In the genomic region with DNA sequence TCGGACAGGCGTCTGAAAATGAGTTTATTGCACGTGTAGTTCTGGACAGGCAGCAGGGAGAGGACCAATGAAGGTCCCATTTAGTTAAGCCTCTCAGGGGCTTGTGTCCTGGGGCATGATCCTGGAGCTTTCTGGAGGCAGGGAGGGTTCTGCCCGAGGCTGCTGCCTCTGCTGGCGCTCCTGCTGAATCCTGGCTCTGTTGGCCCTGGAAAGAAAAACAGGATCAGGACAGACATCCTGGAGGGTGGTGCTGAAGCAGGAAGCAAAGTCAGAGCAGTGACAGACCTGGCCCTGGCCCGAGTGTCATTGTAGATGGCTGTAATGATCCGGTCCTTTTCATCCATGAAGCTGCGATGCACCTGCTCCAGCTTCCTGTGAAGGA, we compare ENCODE assay signal across 8 mouse cellular contexts. TPM values are rescaled to one million over a fixed set of nuclear protein-coding genes. Genes with fewer than 3 reads are reported as not detected.
DNase-seq lines count a peak whose midpoint lies in the region; ATAC-seq and TF ChIP-seq lines count a peak whose summit lies in the region.

No protein-coding gene starts in this region.

- peak overlapping the region; percentile 74 for H3K4me2 ChIP-seq in heart, embryonic 12.5 days
- peak overlapping the region; percentile 96 for H3K4me2 ChIP-seq in forebrain, embryonic 12.5 days
- H3K4me2 ChIP-seq in liver, embryonic 14.5 days (ENCODE audit: low read depth): peak overlapping the region; percentile 76

- H3K27ac ChIP-seq in heart, embryonic 12.5 days (ENCODE audit: poor library complexity, severe bottlenecking): peak overlapping the region; percentile 99
- peak overlapping the region; percentile 85 for H3K27ac ChIP-seq in forebrain, embryonic 12.5 days
- H3K27ac ChIP-seq in liver, embryonic 14.5 days: no peak overlapping the region

- no peak for DNase-seq in heart, adult 11 months
- DNase-seq in liver, embryonic 14.5 days (ENCODE audit: low read depth in 3 of 3, low spot score in 3 of 3): no peak
- no peak for DNase-seq in natural killer cell, adult 2 months (ENCODE audit: low spot score in 2 of 2)
- no peak for DNase-seq in cerebellum, postnatal 14 days

- H3K4me1 ChIP-seq in heart, embryonic 12.5 days (replicated peaks): peaks cover 33% of the 10 kb centered on the region
- H3K4me1 ChIP-seq in E14TG2a.4 (replicated peaks; ENCODE audit: low read depth, low read length): peaks cover 82% of the 10 kb centered on the region
- peaks cover 38% of the 10 kb centered on the region for H3K4me1 ChIP-seq in forebrain, embryonic 12.5 days
- peaks cover 19 to 21% of the 10 kb centered on the region in 2 experiments for H3K4me1 ChIP-seq in liver, embryonic 14.5 days (replicated peaks; ENCODE audit: control insufficient read depth in 2 of 2, insufficient read depth in 2 of 2, low read length in 1 of 2)

- no peak; the same call in 1 of the 2 replicates for ATAC-seq in heart, embryonic 12.5 days (ENCODE audit: insufficient number of reproducible peaks, low FRiP score)
- ATAC-seq in forebrain, embryonic 12.5 days (ENCODE audit: low FRiP score): no peak
- no peak for ATAC-seq in liver, embryonic 14.5 days (ENCODE audit: insufficient read depth)
- ATAC-seq in inflammation-experienced regulatory T-cells, adult 6 months: no peak

- H3K27me3 ChIP-seq in heart, embryonic 12.5 days (replicated peaks): no peaks in the 10 kb centered on the region
- no peaks in the 10 kb centered on the region for H3K27me3 ChIP-seq in E14TG2a.4 (ENCODE audit: insufficient read depth, low read length)
- no peaks in the 10 kb centered on the region for H3K27me3 ChIP-seq in forebrain, embryonic 12.5 days
- H3K27me3 ChIP-seq in liver, embryonic 14.5 days (ENCODE audit: control insufficient read depth, insufficient read depth, low read length): no peaks in the 10 kb centered on the region

- peak overlapping the region; percentile 97 for H3K9ac ChIP-seq in heart, embryonic 12.5 days
- H3K9ac ChIP-seq in forebrain, embryonic 12.5 days: peak overlapping the region; percentile 96
- H3K9ac ChIP-seq in liver, embryonic 14.5 days (replicated peaks): peak overlapping the region; percentile 62

- 5% methylated on average over 8 of the region's 8 CpGs for WGBS in heart, embryonic 12.5 days
- 6% methylated on average over 8 of the region's 8 CpGs for WGBS in forebrain, embryonic 12.5 days
- WGBS in liver, embryonic 14.5 days (ENCODE audit: insufficient replicate concordance): 5% methylated on average over 8 of the region's 8 CpGs

- peak overlapping the region; percentile 87 for H3K4me3 ChIP-seq in heart, embryonic 12.5 days
- H3K4me3 ChIP-seq in E14TG2a.4 (replicated peaks; ENCODE audit: low read length): peak overlapping the region; percentile 86
- peak overlapping the region; percentile 84 for H3K4me3 ChIP-seq in forebrain, embryonic 12.5 days (replicated peaks)
- H3K4me3 ChIP-seq in liver, embryonic 14.5 days (ENCODE audit: insufficient read depth in 1 of 2, low read depth in 2 of 2, low read length in 2 of 2): peak overlapping the region; percentile 51 to 64

- H3K9me3 ChIP-seq in heart, embryonic 12.5 days (replicated peaks): no peaks in the 10 kb centered on the region
- H3K9me3 ChIP-seq in E14TG2a.4 (ENCODE audit: low read length): no peaks in the 10 kb centered on the region
- no peaks in the 10 kb centered on the region for H3K9me3 ChIP-seq in forebrain, embryonic 12.5 days
- no peaks in the 10 kb centered on the region for H3K9me3 ChIP-seq in liver, embryonic 14.5 days (ENCODE audit: control insufficient read depth, low read length)

- no peak for TF ChIP-seq CTCF in E14TG2a.4 (conservative IDR thresholded peaks at IDR 0.05; ENCODE audit: low read length)
- TF ChIP-seq CTCF in liver, embryonic 14.5 days (IDR thresholded peaks at IDR 0.05; ENCODE audit: low read depth): no peak

- peaks cover 30% of the 10 kb centered on the region for H3K36me3 ChIP-seq in heart, embryonic 12.5 days
- peaks cover 41% of the 10 kb centered on the region for H3K36me3 ChIP-seq in E14TG2a.4 (ENCODE audit: insufficient read depth, low read length)
- peaks cover 15% of the 10 kb centered on the region for H3K36me3 ChIP-seq in forebrain, embryonic 12.5 days (replicated peaks)
- H3K36me3 ChIP-seq in liver, embryonic 14.5 days (replicated peaks; ENCODE audit: control insufficient read depth, insufficient read depth, low read depth): no peaks in the 10 kb centered on the region

- no peak for TF ChIP-seq EP300 in liver, embryonic 14.5 days (IDR thresholded peaks at IDR 0.05; ENCODE audit: low read depth)

RNA-seq across cellular contexts. Expression of gene Vegfb, which starts 0.4 kb away (rescaled TPM):
- polyA plus RNA-seq in heart, embryonic 12.5 days (2016; fragmentation: Nextera tagmentation; extraction: Ambion mirVana): 126 and 136 TPM in 2 replicates
- polyA plus RNA-seq in forebrain, embryonic 12.5 days (2016; fragmentation: Nextera tagmentation; extraction: Ambion mirVana): 40.0 and 42.1 TPM in 2 replicates
- polyA plus RNA-seq in liver, embryonic 14.5 days (2012; rRNA removed): 7.6 and 8.0 TPM in 2 replicates
- 9.5 and 10.2 TPM in 2 replicates for polyA plus RNA-seq in liver, embryonic 14.5 days (2014; fragmentation: Nextera tagmentation; extraction: Ambion mirVana)
- 1 to 10 TPM; 2.5 to 3.6 (median 3.5) TPM for polyA plus RNA-seq in inflammation-experienced regulatory T-cells, adult 6 months (2017; shearing (Covaris generic))

RNA-seq across cellular contexts. Expression of gene Dnajc4, which starts 4.5 kb away (rescaled TPM):
- 32.7 and 33.9 TPM in 2 replicates for polyA plus RNA-seq in heart, embryonic 12.5 days (2016; fragmentation: Nextera tagmentation; extraction: Ambion mirVana)
- polyA plus RNA-seq in forebrain, embryonic 12.5 days (2016; fragmentation: Nextera tagmentation; extraction: Ambion mirVana): 15.0 and 18.8 TPM in 2 replicates
- polyA plus RNA-seq in liver, embryonic 14.5 days (2012; rRNA removed): 7.8 and 8.6 TPM in 2 replicates
- 10.0 and 10.5 TPM in 2 replicates for polyA plus RNA-seq in liver, embryonic 14.5 days (2014; fragmentation: Nextera tagmentation; extraction: Ambion mirVana)
- polyA plus RNA-seq in inflammation-experienced regulatory T-cells, adult 6 months (2017; shearing (Covaris generic)): 10 to 100 TPM; 34.1 to 59.7 (median 59.0) TPM

RNA-seq across cellular contexts. Expression of gene Fkbp2, which starts 7.6 kb away (rescaled TPM):
- 73.3 and 81.9 TPM in 2 replicates for polyA plus RNA-seq in heart, embryonic 12.5 days (2016; fragmentation: Nextera tagmentation; extraction: Ambion mirVana)
- polyA plus RNA-seq in forebrain, embryonic 12.5 days (2016; fragmentation: Nextera tagmentation; extraction: Ambion mirVana): 76.9 and 79.8 TPM in 2 replicates
- 31.7 and 46.1 TPM in 2 replicates for polyA plus RNA-seq in liver, embryonic 14.5 days (2012; rRNA removed)
- 65.7 and 67.1 TPM in 2 replicates for polyA plus RNA-seq in liver, embryonic 14.5 days (2014; fragmentation: Nextera tagmentation; extraction: Ambion mirVana)
- 100 to 1,000 TPM in 1 of 3 experiments, 10 to 100 TPM in 2; 44.0 to 102 (median 47.1) TPM for polyA plus RNA-seq in inflammation-experienced regulatory T-cells, adult 6 months (2017; shearing (Covaris generic))

RNA-seq across cellular contexts. Expression of gene Nudt22, which starts 8.0 kb away (rescaled TPM):
- 22.4 and 23.6 TPM in 2 replicates for polyA plus RNA-seq in heart, embryonic 12.5 days (2016; fragmentation: Nextera tagmentation; extraction: Ambion mirVana)
- 13.6 and 16.2 TPM in 2 replicates for polyA plus RNA-seq in forebrain, embryonic 12.5 days (2016; fragmentation: Nextera tagmentation; extraction: Ambion mirVana)
- polyA plus RNA-seq in liver, embryonic 14.5 days (2012; rRNA removed): 6.8 and 7.1 TPM in 2 replicates
- 9.7 and 10.9 TPM in 2 replicates for polyA plus RNA-seq in liver, embryonic 14.5 days (2014; fragmentation: Nextera tagmentation; extraction: Ambion mirVana)
- polyA plus RNA-seq in inflammation-experienced regulatory T-cells, adult 6 months (2017; shearing (Covaris generic)): 10 to 100 TPM; 23.7 to 35.3 (median 33.7) TPM

RNA-seq across cellular contexts. Expression of gene Trpt1, which starts 8.0 kb away (rescaled TPM):
- polyA plus RNA-seq in heart, embryonic 12.5 days (2016; fragmentation: Nextera tagmentation; extraction: Ambion mirVana): 13.3 and 14.3 TPM in 2 replicates
- polyA plus RNA-seq in forebrain, embryonic 12.5 days (2016; fragmentation: Nextera tagmentation; extraction: Ambion mirVana): 11.9 and 13.8 TPM in 2 replicates
- 1.8 and 1.9 TPM in 2 replicates for polyA plus RNA-seq in liver, embryonic 14.5 days (2012; rRNA removed)
- 1.7 and 2.0 TPM in 2 replicates for polyA plus RNA-seq in liver, embryonic 14.5 days (2014; fragmentation: Nextera tagmentation; extraction: Ambion mirVana)
- polyA plus RNA-seq in inflammation-experienced regulatory T-cells, adult 6 months (2017; shearing (Covaris generic)): 10 to 100 TPM in 1 of 3 experiments, 1 to 10 TPM in 2; 6.4 to 12.8 (median 8.2) TPM
